Mouse (Mus musculus): ENCODE data around the gene 4930556J24Rik. TPM values are rescaled to one million over a fixed set of nuclear protein-coding genes. Genes with fewer than 3 reads are reported as not detected.
"Not testable (repeated sequence)": the region's sequence is repeated elsewhere in the genome, so short reads cannot be mapped to it uniquely, and the experiment has no call there.

The 4930556J24Rik gene
- total RNA-seq, 4 experiments from 2014 or later: not detected

DNA sequence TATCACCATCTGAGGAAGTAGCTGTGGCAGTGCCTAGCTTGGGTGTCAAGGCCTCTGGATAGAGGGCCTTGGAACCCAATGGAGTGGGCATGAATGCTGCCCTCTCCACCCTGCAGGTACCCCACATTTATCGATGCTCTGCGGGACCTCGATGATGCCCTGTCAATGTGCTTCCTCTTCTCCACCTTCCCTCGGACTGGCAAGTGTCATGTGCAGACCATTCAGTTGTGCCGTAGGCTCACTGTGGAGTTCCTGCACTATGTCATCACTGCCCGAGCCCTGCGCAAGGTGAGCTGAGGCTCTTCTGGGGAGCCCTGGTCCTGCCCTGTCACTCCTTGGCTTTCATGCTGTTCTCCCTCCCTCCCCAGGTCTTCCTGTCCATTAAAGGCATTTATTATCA, 3.5 kb downstream of the 4930556J24Rik start:
- DNase-seq (ENCODE audit: low spot score): no peak

DNA sequence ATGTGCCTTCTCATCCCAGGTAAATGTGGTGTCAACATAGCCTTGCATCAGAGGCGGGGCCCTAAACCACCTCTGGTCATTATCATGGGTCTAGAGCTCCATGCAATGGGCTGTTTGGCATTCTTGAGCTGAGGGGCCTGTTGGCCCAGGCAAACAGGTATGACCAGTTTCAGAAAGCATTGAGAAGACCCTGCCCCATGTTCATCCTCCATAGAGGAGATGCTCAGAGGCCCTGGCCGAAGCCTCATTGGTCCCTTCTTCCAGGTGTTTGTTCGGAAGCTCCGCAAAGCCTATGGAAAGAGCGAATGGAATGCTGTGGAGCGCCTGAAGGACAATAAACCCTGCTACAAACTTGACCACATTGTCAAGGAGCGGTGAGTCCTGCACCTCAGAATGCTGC, 6.2 kb downstream of the 4930556J24Rik start:
- DNase-seq (ENCODE audit: low spot score): no peak

DNA sequence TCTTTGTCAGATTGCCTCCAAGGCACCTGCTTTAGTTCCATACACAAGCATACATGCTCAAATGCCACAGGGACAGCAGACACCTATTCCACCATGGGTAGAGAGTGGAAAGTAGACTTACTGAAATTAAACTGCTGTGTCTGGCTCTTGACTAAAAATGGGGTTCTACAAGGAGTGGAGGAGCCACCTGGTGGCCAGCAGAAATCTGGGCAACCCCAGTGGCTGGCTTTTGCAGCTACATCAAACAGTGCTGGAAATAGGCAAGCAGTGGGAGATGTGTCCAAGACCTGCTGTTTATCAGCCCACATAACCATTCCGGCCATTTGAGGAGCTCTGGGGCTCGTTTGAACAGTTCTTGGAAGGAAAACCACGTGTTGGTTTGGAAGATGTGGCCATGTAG, 6.7 kb downstream of the 4930556J24Rik start:
- DNase-seq (ENCODE audit: low spot score): no peak

DNA sequence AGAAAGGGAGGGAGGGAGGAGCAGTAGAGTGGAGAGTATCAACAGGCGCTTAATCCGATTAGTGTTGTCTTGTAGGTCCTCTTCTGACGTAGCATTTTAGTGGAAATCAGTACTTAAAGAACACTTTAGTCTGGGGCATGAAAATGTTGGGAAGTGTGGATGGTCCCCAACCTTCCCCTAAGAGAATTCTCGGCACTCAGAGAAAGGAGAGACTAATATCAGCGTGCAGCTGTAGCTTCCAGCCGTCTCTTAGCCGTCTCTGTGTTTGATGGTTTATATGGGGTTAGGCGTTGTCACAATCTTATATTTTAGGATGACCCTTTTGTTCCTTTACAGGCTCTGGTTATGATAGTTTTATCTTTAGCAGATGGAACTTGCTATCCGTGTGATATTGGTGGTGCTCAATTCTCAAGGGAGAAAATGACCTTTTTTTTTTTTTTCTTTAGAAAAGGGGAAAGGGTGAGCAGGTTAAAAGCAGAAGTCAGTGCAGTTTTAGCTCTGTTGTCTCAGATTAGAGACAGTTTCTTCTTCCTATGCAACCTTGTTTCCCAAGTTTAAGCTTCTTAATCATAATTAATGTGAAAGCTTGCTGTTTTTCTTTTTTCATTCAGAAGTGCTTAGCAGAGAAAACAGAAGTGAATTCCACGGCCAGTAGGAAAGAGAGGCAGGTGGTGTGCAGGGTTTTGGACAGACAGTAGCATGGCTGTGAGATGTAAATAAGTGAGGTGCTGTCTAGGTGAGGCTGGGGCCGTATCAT, 12.0 kb downstream of the 4930556J24Rik start:
- no peak for DNase-seq (ENCODE audit: low spot score)

DNA sequence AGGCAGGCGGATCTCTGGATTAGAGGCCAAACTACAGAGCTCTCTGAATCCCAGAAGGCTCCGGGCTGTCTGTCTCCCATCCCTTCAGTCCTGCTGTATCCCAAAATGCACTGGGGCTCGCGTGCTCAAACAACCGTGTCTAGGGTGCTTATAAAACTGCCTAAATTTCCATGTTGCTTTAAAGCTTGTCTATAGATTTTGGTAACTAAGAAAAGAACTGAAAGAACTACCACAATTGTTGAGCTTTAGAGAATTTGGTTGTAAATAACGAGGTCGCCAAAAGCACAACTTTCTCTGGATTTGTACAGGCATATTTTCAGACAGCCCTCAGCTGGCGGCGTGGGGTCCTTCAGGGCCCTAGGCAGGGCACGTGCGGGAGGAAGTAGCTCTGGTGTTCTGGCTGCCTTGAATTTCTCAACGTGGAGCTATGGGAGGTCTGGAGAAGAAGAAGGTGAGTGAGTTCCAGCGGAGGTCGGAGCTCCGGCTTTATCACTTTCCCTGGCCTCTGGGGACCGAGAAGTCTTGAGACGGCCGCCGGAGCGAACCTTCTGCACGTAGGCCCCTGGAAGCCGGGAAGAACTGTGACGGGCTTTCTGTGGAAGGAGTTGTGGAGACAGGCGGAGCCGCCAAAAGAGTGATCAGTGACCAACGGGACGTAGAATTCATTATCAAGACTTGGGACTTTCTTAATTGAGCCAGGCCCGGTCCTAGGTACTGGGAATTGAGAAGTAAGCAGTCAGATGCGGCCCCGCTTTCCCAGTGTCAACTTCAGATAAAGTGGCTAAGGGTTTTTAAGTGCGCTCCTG, 12.8 kb downstream of the 4930556J24Rik start, which contains the start of gene Pes1:
Gene Pes1 (plus strand): TSS at position 366 of the 806 bp plus-strand sequence.
- peak; percentile 89 for DNase-seq (ENCODE audit: low spot score)

DNA sequence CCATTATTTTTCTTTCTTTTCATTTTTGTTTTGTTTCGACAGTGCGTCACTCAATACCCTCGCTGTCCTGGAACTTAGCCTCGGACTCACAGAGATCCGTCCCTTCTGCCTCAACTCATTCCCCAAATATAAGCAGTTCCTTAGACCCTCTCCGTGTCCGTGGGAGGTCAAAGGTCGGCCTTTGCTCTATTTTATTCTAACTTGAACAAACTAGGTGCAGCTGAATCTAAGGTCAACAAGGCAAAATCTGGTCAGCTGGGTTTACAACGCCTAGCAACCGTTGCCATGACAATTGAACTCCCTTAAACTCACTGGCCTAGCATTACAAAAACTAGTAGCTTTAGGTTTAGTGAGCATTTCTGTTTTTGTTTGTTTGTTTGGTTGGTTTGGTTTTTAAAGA, 13.4 kb downstream of the 4930556J24Rik start:
- no peak for DNase-seq (ENCODE audit: low spot score)

DNA sequence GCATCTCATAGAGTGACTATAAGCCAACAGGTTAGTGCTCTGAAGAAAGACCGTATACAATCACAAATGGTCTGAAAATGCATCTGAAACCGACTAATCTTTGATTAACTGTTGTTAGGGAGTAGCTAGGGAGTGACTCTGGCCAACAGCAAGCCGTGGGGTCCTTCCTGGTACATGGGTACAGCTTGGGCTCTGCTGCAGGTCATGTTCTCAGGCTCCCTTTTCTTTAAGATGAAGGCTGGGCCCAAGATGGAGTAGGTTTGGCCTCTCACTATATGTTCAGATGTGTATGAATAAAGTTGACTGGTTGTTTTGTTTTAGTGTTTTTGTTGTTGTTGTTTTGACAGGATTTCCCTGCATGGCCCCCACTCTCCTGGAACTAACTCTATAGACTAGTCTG, 14.8 kb downstream of the 4930556J24Rik start:
- DNase-seq (ENCODE audit: low spot score): no peak

DNA sequence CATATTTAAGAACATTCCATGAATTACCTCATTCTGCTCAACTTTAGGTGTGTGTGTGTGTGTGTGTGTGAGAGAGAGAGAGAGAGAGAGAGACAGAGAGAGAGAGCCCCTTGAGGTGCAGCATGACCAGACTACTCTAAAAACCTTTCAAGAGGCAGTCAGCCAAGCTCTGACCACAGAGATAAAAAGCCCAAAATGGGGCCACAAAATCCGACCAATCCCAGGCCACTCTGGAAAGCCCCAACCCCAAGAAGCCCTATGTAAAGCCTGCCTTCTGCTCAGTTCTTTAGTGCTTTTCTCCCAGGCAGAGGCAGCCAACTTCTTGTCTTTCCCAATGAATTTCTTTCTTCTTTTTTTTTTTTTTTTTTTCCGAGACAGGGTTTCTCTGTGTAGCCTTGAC, 15.7 kb downstream of the 4930556J24Rik start:
- DNase-seq (ENCODE audit: low spot score): no peak

DNA sequence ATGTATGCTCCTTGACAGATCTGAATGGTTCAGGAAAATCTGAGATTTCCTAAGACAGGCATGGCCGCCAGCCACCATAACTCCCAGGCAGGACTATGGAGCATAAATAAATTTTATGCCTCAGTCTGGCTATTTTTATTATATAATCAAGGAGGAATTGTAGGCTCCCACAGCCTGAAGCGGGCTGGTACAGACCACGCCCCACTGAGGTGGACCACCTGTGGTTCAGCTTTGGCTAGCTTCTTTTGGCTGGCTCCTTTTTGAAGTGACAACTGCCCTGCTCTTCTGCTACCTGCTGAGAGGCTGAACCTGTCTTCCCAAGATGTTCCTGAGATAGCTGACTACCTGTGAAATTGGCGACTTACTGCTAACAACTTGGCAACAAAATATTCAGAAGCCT, 21.2 kb downstream of the 4930556J24Rik start:
- DNase-seq (ENCODE audit: low spot score): not testable (repeated sequence)

DNA sequence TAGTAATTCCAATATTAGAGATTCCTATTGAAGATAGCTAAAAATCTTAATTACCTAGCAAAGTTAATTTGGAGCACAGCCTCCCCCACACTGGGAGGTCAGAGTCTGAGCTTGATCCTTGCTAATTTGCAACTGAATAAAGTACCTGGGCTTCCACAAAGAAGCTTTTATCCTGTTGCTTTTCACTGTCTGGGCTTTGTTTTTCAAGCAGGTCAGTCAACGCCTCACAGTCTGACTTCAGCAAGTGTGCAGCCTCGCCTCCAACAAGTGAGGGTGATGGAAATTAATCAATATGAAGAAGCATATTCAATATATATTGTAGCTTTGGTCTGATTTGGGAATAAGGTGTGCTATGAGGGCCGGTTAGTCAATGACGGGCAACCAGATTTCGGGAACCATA, 21.7 kb downstream of the 4930556J24Rik start:
- not testable (repeated sequence) for DNase-seq (ENCODE audit: low spot score)

DNA sequence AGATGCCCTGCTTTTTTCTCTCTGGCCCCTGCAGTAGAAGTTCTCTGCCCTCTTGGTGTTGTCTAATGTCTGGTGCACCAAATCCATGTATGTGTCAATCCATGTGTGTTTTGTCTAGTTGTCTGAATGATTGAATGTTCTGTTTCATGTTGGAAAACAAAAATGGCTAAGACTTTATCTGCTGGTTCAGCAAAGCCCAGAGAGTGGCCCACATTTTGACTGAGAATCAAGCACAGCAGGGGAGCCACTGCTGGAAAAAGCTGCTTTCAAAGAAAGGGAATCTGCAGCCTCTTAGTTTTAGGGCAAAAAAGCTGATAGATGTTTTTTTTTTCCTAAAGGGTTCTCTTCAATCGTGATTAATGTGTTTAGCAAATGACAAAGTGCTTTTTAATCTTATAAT, 30.2 kb downstream of the 4930556J24Rik start:
- no peak for DNase-seq (ENCODE audit: low spot score)

DNA sequence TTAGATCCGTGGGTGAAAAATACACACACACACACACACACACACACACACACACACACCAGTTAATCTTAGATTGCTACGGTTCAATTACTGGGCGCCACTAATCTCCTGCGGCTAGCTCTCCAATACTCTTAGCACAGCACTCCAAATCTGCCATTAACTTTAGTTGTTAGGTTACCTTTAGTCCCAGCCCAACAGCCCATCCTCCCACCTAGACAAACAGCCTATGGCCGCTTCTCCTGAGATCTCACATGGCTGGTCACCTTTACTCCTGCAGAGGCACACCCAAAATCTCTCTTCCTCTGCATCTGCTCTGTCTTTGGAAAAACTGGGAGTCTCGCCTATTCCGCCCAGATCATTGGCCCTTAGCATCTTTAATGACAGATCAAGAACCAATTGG, 35.2 kb downstream of the 4930556J24Rik start:
- no peak for DNase-seq (ENCODE audit: low spot score)

DNA sequence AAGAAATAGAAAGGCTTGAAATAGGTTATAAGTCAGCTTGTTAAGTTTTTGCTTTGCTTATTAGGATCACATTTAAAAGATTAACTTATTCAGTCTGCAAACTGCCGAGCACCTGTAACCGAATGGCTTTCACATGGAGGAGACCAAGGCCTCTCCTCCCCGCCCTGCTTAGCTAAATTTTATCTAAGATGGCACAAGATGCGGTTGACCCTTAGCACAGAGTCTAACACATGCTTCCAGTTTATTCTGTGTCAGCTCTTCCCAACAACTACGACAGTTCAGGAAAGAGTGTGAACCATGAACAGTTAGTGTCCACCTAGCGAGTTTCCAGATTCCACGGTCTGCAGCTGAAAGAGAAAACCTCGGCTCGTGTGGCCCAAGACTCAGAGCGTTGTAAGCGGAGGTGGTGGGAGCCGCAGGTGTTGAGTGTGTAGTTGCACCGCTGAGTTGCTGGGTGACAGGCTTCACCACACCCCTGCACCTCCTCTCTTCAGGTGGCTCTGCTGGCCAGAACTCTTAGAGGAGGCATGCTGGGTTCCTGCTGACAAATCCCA, 39.2 kb downstream of the 4930556J24Rik start:
- no peak for DNase-seq (ENCODE audit: low spot score)

DNA sequence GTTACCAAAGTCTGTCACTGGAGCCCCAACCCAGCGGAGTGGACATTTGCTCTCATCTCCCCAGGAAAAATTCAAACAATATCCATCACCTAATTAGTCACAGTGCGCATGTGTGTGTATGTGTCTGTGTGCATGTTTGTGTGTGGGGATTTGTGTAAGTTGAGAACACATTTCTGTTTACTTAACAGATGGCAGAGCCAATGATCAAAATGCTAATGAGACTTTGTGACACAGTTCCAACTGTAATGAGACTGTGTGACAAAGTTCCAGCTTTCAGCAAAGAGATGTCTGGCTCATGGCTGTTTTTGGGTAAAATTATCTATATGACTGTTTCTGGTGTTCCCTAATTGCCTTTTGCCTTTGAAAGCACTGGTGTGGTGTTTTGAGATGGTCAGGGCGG, 40.3 kb downstream of the 4930556J24Rik start:
- DNase-seq (ENCODE audit: low spot score): no peak

DNA sequence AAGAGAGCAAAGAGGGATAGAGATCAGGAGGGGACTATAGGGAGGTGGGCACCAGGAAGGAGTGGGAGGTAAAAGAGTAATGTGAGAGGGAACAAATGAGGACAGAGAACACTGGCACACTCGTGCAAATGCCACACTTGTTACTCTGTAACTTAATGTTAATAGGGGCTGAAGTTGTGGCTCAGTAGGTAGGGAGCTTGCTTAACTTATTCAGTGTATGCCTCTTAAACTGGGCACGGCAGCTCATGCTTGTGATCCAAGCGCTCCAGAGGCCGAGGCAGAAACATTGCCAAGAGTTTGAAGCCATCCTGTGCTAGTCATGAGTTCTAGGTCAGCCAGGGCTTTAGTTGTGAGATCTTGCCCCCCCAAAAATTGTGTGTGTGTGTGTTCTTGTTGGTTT, 41.4 kb downstream of the 4930556J24Rik start:
- DNase-seq (ENCODE audit: low spot score): no peak

DNA sequence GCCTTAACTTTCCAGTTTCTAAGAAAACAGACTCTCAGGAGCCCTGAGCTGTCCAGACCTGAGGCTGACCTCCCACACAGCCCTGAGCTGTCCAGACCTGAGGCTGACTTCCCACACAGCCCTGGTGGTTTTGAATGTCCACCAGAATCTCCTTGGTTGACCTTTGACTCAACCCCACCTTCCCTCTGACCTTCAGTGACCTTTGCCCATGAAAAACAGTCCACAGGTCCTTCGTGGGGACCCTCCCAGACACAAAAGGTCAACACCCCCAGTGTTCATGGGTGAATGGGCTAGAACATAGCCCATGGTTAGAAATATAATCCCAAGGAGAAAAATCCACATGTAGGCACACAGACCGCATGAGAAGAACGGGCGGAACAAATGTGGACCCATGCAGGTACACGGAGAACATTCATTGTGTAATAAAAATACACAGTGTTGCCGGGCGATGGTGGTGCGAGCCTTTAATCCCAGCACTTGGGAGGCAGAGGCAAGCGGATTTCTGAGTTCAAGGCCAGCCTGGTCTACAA, 42.8 kb downstream of the 4930556J24Rik start:
- DNase-seq (ENCODE audit: low spot score): no peak

DNA sequence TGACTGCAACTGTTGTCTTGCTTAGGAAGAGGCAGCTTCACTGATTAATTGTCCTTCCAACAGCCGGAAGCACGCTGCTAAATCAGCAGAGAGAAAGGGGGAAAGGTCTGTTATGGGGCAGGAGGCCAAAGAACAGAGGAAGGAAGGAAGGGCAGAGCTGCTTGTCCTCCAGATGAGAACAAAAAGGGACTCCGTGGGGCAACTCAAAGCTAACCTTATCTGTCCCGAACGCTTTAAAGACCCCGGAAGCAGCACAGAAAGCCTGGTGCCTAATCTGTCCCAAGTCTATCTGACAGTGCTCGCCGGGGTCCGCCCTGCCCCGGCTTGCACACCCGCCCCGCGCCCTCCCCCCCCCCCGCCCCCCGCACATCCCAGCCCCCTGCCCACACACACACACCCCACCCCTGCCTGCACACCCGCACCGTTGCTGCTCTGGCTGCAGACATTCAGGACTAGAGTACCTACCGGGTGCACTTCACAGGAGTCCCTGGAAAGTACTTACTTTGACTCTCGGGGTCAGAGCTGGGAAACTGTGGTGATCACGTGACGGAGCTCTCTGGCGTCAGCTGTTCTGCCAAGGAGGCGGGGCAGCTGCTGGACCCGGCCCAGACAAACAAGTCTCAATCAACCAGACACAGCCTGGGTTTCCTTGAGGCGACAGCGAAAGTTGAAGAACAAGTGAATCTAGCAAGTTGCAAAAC, 44.9 kb downstream of the 4930556J24Rik start, which contains the start of gene Tcn2:
Gene Tcn2 (minus strand): TSS at position 649 of the 701 bp plus-strand sequence.
- DNase-seq (ENCODE audit: low spot score): peak; percentile 93

DNA sequence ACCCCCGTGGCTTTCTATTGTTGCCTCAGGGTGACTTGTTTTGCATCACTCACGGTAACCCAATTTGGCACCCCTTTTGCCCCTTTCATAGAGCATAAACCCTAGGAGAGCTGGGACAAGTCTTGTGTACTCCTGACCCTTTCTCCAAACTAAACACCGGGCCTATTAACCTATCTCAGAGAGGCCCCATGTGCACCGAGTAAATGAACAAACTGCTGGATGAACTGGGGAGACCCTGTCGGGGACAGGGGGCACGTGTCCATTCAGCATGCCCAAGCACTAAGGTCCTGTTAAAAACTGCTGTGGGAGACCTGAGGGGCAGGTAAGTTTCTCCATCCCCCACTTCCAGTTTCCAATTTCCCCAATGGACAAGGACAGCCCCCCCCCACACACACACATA, 45.6 kb downstream of the 4930556J24Rik start:
- no peak for DNase-seq (ENCODE audit: low spot score)

DNA sequence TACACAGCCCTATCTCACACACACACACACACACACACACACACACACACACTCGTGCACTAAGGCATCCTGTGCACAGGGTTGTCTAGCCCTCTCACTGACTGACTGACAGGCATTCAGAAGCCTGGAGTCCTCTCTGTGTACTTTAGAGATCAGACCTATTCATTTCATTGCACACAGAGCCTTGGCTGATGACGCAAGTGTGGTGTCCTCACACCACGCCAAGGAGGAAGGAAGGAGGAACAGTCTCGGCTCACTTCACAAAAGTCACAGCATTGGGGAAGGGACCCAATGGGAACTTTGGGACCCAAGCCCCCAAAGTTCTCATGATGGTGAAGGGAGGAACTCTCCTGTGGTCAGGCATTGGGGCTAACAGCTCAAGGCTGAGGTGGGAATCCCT, 46.6 kb downstream of the 4930556J24Rik start:
- no peak for DNase-seq (ENCODE audit: low spot score)

DNA sequence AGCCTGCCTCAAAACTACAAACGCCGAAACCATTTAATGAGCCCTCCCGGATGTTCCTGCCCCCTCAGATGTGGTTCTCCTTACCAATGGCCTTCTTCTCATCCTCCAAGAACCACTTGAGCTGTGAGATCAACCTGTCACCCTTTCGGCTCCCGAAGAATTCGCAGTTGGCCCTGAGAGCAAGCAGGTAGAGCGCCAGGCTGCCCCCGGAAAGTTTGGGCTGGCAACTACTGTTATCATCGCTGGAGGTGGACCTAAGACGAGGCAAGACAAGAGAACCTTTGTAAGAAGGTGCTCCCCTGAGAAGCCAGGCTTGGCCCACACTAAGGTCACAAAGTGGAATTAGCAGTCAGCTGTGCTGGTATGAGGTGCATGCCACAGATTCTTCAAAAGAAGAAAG, 50.7 kb downstream of the 4930556J24Rik start:
- no peak for DNase-seq (ENCODE audit: low spot score)

DNA sequence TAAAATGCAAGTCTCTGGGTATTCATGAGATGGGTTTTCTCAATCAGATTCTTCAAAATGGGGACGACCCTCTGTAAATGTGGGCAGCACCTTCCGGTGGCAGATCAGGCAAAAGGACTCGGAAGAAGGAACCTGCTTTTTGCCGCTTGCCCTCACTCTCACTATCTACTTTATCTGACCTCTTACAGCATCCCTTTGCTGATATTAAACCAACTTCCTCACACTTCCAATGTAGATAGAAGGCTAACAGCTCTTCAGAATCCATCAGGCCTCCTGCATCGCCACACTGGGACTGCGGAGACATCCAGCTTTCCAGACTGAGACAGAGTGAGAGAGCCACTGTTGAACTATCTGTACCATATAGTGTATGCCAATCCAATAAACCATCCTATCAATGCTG, 53.8 kb downstream of the 4930556J24Rik start:
- DNase-seq (ENCODE audit: low spot score): no peak

DNA sequence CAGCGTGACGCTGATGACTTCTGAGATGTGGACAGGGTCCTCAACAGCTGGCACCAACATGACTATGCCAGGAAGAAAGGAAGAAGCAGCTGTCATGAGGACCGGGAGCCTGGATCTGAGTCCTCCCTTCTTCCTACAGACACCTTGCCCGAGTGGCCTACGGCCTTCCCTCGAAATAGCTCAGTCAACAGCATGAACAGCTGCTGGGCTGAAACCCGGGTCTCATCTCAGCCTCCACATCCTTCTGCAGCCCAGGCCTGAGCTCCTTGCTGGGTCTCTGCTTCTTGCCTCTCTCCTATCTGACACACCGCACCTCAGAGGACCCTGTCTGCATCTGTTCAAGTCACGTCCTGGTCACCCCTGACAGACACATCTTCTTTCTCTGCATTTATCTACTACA, 54.5 kb downstream of the 4930556J24Rik start:
- DNase-seq (ENCODE audit: low spot score): no peak

All from heart, adult 8-10 months (tissue).